Mouse (Mus musculus): ENCODE measurements at regions not wholly inside any gene's neighbourhood (a gene's known extent, or its start where the extent isn't known, plus 50 kb on each side); places are given as distances from the start of the nearest gene placed in this dataset.

GRCm38 (mm10) chr4:71489788-71490187 lies 268.0 kb downstream of the Gm11232 start:
- TF ChIP-seq CTCF (IDR thresholded peaks at IDR 0.05; ENCODE audit: borderline replicate concordance, control insufficient read depth, extremely low read depth, insufficient read depth, low read length, poor library complexity) (no peak), POLR2A (IDR thresholded peaks at IDR 0.05; ENCODE audit: control insufficient read depth, extremely low read depth, insufficient read depth, low read length, poor library complexity) (no peak)

Data from thymus, adult 2 months (tissue).